Mouse (Mus musculus): ENCODE data around the gene Psg16.
"Not testable (repeated sequence)": the region's sequence is repeated elsewhere in the genome, so short reads cannot be mapped to it uniquely, and the experiment has no call there.

Gene Psg16

GRCm38 (mm10) chr7:17056081-17056581 is 17.7 kb upstream of the Psg16 start:
- peak; percentile 87 to 92 for DNase-seq (ENCODE audit: low spot score in 2 of 2)

GRCm38 (mm10) chr7:17056601-17057523 is 17.0 kb upstream of the Psg16 start:
- DNase-seq (ENCODE audit: low spot score in 2 of 2): peak in 1 of 2 experiments; percentile 47

- DNase-seq (ENCODE audit: low spot score in 2 of 2): peak; percentile 53 to 64
These were observed 15.7 kb upstream of the Psg16 start for GRCm38 (mm10) chr7:17058071-17058689.

- no peak for DNase-seq (ENCODE audit: low spot score in 2 of 2)
These were observed 14.9 kb upstream of the Psg16 start for GRCm38 (mm10) chr7:17058816-17059462.

GRCm38 (mm10) chr7:17059463-17059844 is 14.4 kb upstream of the Psg16 start:
- no peak for DNase-seq (ENCODE audit: low spot score in 2 of 2)

- DNase-seq (ENCODE audit: low spot score in 2 of 2): peak; percentile 82 to 84
These were observed 13.6 kb upstream of the Psg16 start for GRCm38 (mm10) chr7:17060031-17060781.

GRCm38 (mm10) chr7:17060782-17061605 is 12.8 kb upstream of the Psg16 start:
- DNase-seq (ENCODE audit: low spot score in 2 of 2): no peak

- DNase-seq (ENCODE audit: low spot score in 2 of 2): peak; percentile 52 to 55
These were observed 11.5 kb upstream of the Psg16 start, which contains the start of gene Hif3a for GRCm38 (mm10) chr7:17062389-17062788. TSS of gene Hif3a (minus strand) at chr7:17062427.

GRCm38 (mm10) chr7:17062845-17063244 is 11.0 kb upstream of the Psg16 start:
- DNase-seq (ENCODE audit: low spot score in 2 of 2): no peak

- DNase-seq (ENCODE audit: low spot score in 2 of 2): no peak
These were observed 8.2 kb upstream of the Psg16 start for GRCm38 (mm10) chr7:17065620-17066019.

- DNase-seq (ENCODE audit: low spot score in 2 of 2): peak; percentile 96
These were observed 7.4 kb upstream of the Psg16 start for GRCm38 (mm10) chr7:17066412-17066811.

GRCm38 (mm10) chr7:17067000-17067399 is 6.8 kb upstream of the Psg16 start:
- no peak for DNase-seq (ENCODE audit: low spot score in 2 of 2)

GRCm38 (mm10) chr7:17067651-17068050 is 6.2 kb upstream of the Psg16 start:
- DNase-seq (ENCODE audit: low spot score in 2 of 2): not testable (repeated sequence)

- DNase-seq (ENCODE audit: low spot score in 2 of 2): no peak
These were observed 332 bp upstream of the Psg16 start for GRCm38 (mm10) chr7:17073513-17073903.

GRCm38 (mm10) chr7:17076542-17076941 is 2.7 kb downstream of the Psg16 start:
- DNase-seq (ENCODE audit: low spot score in 2 of 2): no peak

- DNase-seq (ENCODE audit: low spot score in 2 of 2): no peak
These were observed 4.3 kb downstream of the Psg16 start for GRCm38 (mm10) chr7:17078076-17078654.

GRCm38 (mm10) chr7:17082766-17083165 is 8.9 kb downstream of the Psg16 start:
- no peak for DNase-seq (ENCODE audit: low spot score in 2 of 2)

GRCm38 (mm10) chr7:17087731-17088130 is 13.9 kb downstream of the Psg16 start:
- DNase-seq (ENCODE audit: low spot score in 2 of 2): no peak

- DNase-seq (ENCODE audit: low spot score in 2 of 2): no peak
These were observed 16.3 kb downstream of the Psg16 start for GRCm38 (mm10) chr7:17090058-17090585.

GRCm38 (mm10) chr7:17091280-17091679 is 17.4 kb downstream of the Psg16 start:
- no peak for DNase-seq (ENCODE audit: low spot score in 2 of 2)
